Mouse (Mus musculus) heart, postnatal 14 days (tissue): ENCODE measurements around the gene 1810055G02Rik. TPM values are rescaled to one million over a fixed set of nuclear protein-coding genes. Genes with fewer than 3 reads are reported as not detected.
A peak's percentile ranks its signal among the peaks of the same experiment; 100 is the strongest.

Experiments used
- DNase-seq, 2 experiments: peaks; one replicate each; pipeline ENCODE4 v3.0.0; 2021 to 2022
- intact Hi-C: fragments of 180-260 bp; cut with DNase I; formaldehyde crosslinking; loops from one replicate; pipeline ENCODE4 v1.15.1; 2025
- total RNA-seq, 2 experiments: library from RNA; stranded (reverse); gene quantifications; 2 replicates each; pipeline ENCODE4 v1.2.3; 2021

1810055G02Rik gene
- total RNA-seq, 2 experiments from 2014 or later = 8.9 TPM

DNA sequence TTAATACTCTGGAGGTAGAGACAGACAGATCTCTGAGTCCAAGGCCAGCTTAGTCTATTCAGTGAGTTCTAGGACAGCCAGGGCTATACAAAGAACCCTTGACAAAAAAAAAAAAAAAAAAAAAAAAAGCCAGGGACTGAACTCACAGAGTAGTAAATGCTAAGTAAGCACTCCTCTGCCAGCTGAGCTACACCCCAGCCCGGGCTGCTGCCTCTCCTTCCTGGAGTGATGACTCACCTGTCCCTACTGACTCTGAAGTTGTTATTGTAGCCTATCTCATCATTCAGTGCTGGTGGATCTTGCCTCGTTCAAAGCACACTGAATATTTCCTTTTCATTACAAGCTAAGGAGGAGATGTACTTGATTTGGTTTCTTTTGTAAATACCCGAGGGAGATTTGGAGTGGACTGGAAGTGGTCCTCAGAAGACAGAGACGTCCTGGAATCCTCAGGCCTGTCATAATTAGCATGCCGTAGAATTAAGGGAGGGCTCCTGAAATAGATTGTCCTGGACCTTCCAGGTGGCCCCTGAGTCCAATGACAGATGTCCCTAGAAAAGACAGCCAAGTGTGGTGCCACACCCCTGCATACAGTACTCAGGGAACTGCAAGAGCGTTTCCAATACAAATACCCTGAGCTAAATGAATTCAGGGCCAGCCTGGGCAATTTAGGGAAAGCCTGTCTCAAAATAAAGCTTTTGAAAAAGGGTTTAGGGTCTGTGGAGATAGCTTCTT is 15.5 kb upstream of the 1810055G02Rik start:
- intact Hi-C loops = no loop called here
- DNase-seq = no peak

DNA sequence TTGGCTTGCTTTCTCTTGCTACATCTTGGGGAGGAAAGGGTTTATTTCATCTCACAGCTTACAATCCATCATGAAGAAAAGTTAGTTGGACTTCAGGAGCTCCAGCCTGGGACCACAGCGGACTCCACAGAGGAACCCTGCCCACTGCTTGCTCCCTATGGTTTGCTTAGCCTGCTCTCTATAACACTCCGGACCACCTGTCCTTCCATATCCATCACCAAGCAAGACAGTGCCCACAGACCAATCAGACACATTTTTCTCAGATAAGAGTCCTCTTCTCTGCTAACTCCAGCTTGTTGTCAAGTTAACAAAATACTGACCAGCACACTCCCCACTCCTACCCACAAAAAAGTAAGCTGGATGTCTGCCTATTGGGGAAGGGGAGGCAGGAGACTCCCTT is 13.6 kb upstream of the 1810055G02Rik start:
- no peak for DNase-seq
- intact Hi-C loops = no loop called here

DNA sequence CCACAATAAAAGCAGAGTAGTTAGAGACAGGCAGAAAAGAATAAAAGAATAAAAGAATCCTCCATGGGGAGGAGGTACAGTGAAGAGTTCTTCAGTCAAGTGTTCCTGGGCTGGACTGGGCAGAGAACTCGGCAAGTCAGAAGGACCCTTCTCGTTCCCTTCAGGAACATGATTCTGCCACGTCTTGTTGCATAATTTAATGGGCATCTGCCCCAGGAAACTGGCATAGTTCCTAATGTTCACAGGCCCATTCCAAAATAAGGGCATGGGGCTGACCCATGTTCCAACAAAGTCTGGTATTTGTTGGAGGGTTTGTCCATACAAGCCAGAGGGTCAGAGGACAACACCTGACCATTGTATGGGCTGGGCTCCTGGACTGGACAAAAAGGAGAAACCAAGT is 13.1 kb upstream of the 1810055G02Rik start:
- DNase-seq = no peak
- intact Hi-C loops = no loop called here

DNA sequence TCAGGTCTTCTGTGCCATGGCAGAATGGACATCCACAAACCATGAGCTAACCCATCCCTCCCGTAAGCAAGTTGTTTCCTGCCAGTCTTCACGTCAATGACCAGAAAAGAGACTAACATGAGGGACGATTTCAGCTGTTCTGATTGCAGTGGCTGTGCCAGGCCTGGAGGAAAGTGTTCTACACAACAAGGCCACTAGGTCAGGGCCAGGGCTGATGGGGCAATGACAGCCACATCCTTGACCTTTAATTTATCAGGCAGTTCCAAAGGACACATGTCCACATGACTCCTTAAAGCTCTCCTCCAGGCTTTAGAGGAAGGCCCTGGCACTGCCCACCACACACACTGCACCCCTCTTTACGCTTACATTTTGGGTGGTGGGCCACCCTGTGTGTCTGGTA is 12.6 kb upstream of the 1810055G02Rik start:
- intact Hi-C loops = no loop called here
- no peak for DNase-seq

DNA sequence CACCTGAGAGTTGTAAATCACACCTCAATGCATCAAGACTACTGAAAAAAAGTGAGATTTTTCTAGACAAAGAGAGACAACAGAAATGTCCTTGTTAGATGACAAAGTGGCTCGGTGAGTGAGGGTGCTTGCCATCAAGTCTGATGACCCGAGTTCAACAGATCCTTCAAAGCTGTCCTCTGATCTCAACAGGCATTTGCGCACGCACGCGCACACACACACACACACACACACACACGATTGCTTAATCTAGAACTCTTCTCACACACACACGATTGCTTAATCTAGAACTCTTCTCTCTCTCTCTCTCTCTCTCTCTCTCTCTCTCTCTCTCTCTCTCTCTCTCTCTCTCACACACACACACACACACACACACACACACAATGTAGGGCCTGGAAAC is 12.1 kb upstream of the 1810055G02Rik start:
- intact Hi-C loops = no loop called here
- no peak for DNase-seq

DNA sequence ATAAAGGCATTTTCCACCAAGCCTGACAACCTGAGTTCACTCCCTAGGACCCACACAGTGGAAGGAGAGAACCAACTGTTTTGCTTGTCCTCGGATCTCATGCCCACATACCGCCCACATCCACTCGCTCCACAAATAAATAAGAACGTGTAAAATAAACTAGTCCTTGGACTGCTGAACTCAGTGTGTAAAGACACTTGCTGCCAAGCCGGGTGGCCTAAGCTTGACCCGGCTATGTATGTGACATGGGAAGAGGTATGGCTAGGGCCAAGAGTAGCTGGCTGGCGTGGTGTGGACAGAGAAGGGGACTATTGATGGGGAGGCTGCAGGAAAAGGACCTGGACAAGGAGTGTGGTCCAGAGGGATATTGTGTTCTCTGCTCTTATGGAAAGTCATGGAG is 10.1 kb upstream of the 1810055G02Rik start:
- intact Hi-C loops = loop anchor here (2.0 kb wide), 1 partner anchor 73 kb away; no protein-coding TSS in a partner anchor
- DNase-seq = no peak

DNA sequence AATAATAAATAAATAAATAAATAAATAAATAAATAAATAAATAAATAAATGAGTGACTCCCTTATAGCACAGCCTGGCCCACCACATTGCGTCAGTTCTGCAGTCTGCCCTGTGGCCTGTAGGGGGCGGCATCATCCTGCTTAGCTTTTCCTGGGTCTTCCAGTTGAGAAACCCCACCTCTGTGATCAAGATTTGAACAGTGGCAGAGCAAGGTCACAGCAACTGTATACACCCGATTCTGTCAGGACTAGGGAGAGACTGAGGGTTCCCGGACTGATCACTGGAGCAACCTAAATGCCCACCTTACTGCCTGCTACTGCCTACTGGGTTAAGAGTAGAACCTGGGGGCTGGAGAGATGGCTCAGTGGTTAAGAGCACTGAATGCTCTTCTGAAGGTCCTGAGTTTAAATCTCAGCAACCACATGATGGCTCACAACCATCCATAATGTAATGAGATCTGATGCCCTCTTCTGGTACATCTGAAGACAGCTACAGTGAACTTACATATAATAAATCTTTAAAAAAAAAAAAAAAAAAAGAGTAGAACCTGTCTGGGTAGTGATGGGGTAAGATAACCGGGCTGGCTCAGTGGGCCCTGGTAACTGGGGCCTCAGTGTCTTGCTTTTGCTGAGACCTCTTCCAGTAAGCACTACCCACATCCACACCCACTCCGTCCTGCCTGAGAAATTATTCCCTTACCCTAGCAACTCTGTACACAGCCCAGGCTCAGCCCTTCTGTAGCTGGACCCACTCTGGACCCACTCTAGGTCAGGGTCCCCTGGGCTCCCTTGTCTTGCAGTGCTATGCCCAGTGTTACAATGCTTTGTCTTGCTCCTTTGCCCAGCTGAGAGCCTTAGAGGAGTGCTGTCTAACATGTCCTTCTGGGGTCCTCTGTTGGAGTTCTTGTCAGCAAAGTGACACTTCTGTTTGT is 8.3 kb upstream of the 1810055G02Rik start:
- intact Hi-C loops = loop anchor here (2.0 kb wide), 2 partner anchors 19 to 75 kb away; no protein-coding TSS in a partner anchor

DNA sequence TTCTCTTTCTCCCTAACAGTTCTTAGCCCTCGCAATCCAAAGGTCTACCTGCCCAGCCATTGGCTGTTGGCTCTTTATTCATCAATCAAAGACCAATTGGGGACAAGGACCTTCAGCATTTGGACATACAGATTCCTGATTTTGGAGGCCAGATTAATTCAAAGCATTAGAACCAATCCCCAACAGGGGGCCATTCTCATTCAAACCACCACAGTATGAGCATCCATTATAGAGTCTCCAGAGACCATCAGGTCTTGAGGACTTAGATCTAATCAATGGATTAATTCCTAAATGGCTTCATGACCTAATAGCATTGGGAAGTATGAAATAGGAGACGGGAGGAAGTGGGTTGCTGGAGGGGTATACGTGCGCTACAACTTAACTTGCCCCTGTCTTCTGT is 5.6 kb upstream of the 1810055G02Rik start:
- intact Hi-C loops = no loop called here
- DNase-seq = no peak

More for the DNA sequence above, 8.3 kb upstream of the 1810055G02Rik start:
- peak; percentile 81 to 87 for DNase-seq

DNA sequence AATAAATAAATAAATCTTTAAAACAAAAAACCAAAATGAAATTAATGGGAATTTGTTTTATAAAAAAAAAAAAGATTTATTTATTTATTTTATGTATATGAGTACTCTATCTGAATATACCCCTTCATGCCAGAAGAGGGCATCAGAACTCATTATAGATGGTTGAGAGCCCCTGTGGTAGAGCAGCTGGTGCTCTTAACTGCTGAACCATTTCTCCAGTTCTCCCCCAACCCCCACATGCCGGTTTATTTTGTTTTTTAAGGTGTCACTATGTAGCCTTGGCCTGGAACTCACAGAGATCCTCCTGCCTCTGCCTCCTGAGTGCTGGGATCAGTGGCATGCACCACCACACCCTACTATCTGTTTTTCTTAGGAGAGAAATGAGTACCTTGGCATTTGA is 1.8 kb upstream of the 1810055G02Rik start:
- intact Hi-C loops = no loop called here
- DNase-seq = no peak

DNA sequence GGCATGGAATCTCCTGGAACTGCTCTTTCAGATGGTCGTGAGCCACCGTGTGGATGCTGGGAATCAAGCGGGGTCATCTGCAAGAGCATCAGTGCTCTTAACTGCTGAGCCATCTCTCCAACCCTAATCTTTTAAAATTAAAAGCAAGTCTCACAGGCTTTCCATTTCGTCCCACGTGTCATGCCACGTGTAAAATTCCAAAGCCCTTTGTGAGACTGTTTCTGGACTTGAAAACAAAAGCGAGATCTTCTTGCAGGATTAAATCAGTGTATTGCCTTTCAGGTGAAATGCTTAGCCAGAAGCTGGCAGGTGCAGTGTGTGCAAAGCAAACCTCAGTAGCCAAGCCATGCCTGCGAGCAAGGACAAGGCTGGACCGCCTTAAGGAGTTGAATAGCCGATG is 540 bp upstream of the 1810055G02Rik start:
- no peak for DNase-seq
- intact Hi-C loops = no loop called here

DNA sequence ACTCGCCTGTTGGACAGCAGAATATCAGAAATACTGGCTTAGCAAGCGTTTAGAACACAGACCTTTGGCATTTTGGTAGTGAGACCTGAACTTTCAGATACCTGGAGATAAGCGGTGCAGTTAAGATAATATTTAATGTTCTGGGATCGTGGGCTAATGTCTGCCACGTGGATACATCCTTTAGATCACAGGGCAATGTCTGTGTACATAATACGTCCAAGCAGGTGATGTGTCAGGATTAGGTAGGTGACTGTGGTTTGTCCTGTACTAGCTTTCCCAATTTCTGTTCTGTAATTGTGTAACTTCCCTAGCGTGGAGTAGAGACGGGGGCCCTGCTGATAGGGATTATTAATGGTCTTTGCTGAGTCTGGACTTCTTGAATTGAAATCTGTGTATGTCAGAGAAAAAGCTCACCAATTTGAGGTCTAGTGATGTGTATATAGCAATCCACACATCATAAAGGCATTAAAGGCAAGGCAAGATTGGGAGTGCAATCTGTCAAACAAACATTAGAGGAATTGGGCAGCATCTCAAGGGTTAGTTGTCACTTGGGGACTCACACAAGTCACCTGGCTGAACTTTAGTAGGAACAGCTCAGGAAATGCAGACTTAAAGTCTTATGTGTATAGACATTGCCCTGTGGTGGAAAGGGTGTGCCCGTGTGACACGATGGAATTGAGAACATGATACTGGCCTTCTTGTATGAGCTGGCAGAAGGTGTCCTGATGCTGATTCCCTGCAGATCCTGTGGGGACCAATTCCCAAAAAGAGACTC is 1.1 kb downstream of the 1810055G02Rik start:
- intact Hi-C loops = no loop called here
- DNase-seq = no peak

DNA sequence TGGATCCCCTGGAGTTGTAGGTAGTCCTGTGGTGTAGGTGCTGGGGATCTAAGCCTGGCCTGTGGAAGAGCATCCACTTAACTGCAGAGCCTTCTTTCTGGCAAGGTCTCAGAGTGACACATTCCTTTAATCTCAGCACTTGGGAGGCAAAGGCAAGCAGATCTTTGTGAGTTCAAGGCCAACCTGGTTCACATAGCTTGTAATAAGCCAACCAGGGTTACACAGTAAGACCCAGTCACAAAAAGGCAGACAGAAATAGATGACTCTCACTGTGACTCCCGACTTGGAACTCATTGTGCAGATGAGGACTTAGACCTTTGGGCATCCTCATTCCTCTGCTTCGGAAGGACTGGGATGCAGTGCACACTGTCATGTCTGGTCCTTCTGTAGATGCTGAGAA is 2.3 kb downstream of the 1810055G02Rik start:
- DNase-seq = no peak
- intact Hi-C loops = no loop called here

DNA sequence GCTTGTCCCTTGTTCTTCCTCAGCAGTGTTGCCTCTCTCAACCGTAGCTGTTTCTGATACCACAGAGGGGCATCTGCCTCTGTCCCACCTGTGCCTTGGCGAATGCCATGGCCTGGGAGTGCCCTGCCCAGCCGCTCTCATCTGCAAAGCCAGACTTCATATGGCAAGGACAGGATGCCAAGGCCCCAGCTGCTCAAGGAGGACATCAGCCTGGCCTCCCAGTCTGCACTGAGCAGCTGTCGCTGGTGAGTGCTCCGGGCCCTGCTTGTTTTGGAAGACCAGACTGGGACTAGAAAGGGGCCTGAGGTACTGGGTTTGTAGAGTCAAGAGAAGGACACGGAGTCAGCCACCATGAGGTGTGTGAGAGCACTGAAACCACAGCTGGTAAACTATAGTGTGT is 6.3 kb downstream of the 1810055G02Rik start:
- no peak for DNase-seq
- intact Hi-C loops = no loop called here

DNA sequence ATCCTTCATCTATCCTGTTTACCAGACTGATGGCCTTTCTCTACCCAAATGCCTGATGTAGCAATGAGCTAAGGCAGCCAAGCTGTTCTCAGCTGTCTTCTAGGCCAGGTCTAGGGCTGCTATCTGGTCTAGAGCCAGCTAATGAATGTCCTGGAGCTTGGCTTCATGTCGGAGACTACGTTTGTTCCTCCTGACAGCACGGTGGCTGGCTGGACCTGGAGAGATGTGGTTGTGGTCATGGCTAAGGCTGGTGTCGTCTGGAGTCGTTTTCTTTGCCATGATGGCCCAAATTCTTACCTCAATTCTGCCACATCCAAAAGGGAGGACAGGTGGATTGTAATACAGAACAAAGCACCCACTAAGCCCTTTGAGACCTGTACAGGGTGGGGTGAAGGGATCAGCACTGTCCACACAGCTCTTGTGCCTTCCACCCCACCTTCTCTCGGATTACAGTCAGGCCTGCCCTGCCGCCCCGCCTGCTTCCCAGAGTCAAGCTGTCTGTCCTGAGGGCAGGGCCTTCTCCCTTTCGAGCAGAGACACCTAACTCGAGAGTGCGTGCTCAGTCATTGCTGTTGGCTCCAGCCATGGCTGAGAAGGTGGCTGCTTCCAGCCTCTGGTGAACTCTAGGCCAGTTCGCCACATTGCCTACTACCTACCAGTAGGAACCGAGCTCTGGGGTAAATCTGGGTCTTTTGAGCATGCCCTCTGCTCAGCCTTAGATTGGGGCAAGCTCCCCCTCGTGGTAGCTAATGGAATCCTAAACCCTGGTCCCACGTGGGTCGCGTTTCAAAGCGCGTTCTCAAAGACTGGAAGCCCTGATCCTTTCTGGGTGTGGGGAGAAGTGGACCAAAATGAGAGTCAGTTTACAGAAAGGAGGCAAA is 10.6 kb downstream of the 1810055G02Rik start:
- intact Hi-C loops = loop anchor here (2.0 kb wide), 2 partner anchors 18 to 94 kb away; no protein-coding TSS in a partner anchor
- peak; percentile 55 to 82 for DNase-seq

DNA sequence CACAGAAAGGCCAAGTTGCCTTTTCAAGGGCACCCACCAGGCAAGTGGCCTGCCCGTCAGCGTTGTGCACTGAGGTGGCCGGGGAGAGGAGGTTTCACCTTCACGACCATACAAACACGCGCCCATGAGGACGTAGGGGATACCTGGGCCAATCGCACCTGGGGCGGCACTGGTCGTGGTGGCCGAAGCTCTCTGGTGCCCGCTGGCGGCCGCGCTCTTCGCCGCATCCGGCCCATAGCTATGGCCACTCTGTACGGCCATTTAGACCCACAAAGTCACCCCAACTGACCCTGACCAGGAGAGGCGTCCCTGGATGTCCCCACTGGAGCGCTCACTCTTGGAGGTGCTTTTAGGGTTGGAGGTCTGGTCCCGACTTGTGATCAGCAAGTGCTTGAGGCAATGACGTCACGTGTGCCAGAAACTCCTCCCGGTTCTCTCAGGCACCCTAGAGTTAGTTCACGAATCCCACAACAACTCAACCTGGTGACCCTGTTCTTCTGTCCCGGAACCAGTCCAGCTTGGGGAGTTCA is 11.3 kb downstream of the 1810055G02Rik start:
- intact Hi-C loops = loop anchor here (2.0 kb wide), 2 partner anchors 19 to 95 kb away; no protein-coding TSS in a partner anchor

DNA sequence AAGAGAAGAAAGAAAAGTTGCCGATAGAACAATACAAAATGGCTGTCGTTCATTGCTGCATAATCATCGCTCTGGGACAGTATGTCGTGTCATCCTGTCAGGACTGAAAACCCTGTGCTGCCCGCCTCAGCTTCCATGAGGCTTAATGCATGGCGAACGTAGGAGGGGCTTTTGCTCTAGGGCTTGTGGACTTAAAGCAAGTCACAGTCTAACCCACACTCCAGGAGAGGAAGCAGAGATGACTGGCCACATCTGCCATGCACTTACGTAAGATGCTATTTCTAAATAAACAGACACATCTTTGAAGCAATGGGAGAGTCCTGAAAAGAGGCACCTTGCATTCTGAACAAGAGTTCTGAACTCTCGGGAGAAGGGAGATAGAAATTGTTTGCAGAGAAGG is 15.1 kb downstream of the 1810055G02Rik start:
- intact Hi-C loops = no loop called here
- no peak for DNase-seq

More for the DNA sequence above, 11.3 kb downstream of the 1810055G02Rik start:
- DNase-seq = peak; percentile 77 to 81

DNA sequence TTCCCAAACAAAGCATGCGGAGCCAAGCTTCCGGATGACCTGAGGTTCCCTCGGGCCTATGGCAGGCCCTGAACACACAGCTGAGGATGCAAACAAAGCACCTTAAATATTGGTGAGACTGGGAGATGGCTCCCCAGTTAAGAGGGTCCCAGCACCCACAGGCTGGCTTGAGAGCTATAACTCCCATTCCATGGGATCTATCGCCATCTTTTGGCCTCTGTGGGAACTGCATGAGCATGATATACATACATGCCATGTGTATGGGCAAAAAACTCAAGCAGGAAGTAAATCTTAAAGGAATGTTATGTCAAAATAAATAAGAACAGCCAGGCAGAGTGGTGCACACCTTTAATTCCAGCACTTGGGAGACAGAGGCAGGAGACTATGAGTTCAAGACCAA is 15.8 kb downstream of the 1810055G02Rik start:
- peak in 1 of 2 experiments; percentile 43 for DNase-seq
- intact Hi-C loops = no loop called here

DNA sequence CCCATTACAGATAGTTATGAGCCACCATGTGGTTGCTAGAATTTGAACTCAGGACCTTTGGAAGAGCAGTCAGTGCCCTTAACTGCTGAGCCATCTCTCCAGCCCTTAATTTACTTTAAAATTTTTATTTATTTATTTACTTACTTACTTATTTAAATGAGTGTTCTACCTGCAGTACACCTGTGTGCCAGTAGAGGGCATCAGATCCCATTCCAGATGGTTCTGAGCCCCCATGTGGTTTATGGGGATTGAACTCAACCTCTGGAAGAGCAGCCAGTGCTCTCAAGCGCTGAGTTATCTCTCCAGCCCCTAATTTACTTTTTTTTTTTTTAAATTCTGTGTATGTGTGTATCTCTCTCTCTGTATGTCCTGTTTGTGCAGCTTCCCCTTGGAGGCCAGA is 16.7 kb downstream of the 1810055G02Rik start:
- DNase-seq = peak; percentile 69 to 80
- intact Hi-C loops = loop anchor here (5.0 kb wide), 1 partner anchor 258 kb away; no protein-coding TSS in a partner anchor

DNA sequence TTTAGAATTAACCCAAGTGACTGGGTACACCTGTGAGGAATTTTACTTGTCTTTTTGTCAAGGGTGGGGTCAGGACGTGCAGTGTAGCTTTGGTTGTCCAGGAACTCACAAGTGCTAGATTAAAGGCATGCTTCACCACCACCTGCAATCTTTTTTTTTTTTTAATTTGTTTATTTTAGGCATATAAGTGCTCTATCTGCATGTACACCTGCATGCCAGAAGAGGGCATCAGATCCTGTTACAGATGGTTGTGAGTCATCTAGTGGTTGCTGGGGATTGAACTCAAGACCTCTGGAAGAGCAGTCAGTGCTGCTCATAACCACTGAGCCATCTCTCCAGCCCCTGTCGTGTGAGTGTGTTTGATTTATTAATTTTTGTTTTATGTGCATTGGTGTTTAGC is 20.8 kb downstream of the 1810055G02Rik start:
- intact Hi-C loops = loop anchor here (5.0 kb wide), 1 partner anchor 253 kb away; no protein-coding TSS in a partner anchor

More for the DNA sequence above, 20.8 kb downstream of the 1810055G02Rik start:
- no peak for DNase-seq
